Mouse (Mus musculus) cerebellum, adult 11 months (tissue): Measurements from ENCODE around the gene Opa3.
"Not testable (repeated sequence)": the region's sequence is repeated elsewhere in the genome, so short reads cannot be mapped to it uniquely, and the experiment has no call there.

Experiments
- DNase-seq: peaks from one replicate; pipeline ENCODE4 v3.0.0; 2022

The Opa3 gene

GRCm38 (mm10) chr7:19252078-19252477, 23.9 kb downstream of the Opa3 start:
- no peak for DNase-seq

DNA sequence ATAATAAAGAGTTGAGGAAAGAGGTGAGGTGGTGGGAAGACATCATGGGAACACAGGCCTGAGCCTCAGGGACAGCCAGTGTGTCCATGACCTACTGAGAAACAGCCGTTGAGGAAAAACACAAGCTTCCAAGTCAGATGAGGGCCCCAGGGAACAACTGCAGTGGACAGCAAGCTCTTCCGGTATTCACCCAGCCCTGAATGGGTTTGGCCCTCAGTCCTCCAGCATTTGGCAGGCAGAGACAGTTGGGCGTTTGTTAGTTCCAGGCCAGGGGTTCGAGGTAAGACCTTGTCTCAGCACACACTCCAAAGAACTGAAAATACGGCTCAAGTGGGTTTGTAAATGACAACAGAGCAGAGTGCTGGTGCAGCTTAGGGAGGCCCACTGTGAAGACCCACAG, 25.3 kb downstream of the Opa3 start:
- no peak for DNase-seq

GRCm38 (mm10) chr7:19255395-19255794, 27.3 kb downstream of the Opa3 start:
- DNase-seq: no peak

- no peak for DNase-seq
These were observed 28.4 kb downstream of the Opa3 start for GRCm38 (mm10) chr7:19256567-19256966.

GRCm38 (mm10) chr7:19257390-19258022, 29.4 kb downstream of the Opa3 start:
- DNase-seq: no peak

DNA sequence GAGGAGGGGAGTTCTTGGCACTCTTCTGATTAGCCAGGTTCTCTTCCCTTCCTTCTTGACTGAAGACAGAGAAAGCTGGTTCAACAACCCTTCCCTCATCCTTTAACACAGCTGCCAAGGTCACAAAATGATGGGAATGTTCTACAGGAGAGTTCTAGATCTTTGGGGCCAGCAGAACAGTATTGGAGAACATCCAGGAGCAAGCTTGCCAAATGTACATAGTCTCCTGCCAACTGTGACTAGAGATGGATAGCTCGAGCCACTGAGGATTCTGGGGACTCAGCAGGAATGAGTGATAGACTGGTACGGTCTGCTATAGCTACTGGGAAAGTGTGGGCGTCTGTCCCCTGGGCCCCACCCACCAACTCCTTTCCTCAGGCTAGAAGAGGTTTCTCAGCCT, 30.2 kb downstream of the Opa3 start:
- DNase-seq: no peak

DNA sequence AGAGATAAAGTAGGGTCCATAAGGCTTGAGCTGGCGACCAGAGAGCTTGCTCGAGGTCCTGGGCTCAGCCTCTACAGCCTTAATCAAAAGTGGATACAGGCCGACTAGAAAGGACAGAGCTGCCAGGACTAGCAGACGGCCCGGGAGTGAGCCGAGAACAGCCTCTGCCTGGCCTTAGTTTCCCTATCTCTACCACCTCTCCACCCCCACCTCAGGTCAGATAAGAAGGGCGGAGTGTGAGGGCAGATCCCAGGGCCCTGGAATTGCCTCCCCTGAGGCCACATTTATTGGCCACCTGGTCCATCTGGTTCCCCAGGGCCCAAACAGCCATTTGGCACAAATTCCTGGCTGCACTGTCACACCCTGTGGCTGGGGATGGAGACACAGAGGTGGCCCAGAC, 37.0 kb downstream of the Opa3 start:
- no peak for DNase-seq

- no peak for DNase-seq
These were observed 38.0 kb downstream of the Opa3 start for GRCm38 (mm10) chr7:19265928-19266822.

- DNase-seq: no peak
These were observed 38.9 kb downstream of the Opa3 start for GRCm38 (mm10) chr7:19267051-19267450.

GRCm38 (mm10) chr7:19268993-19269681, 41.0 kb downstream of the Opa3 start:
- no peak for DNase-seq

GRCm38 (mm10) chr7:19269721-19270441, 41.7 kb downstream of the Opa3 start:
- DNase-seq: no peak

- no peak for DNase-seq
These were observed 42.5 kb downstream of the Opa3 start for GRCm38 (mm10) chr7:19270509-19271237.

DNA sequence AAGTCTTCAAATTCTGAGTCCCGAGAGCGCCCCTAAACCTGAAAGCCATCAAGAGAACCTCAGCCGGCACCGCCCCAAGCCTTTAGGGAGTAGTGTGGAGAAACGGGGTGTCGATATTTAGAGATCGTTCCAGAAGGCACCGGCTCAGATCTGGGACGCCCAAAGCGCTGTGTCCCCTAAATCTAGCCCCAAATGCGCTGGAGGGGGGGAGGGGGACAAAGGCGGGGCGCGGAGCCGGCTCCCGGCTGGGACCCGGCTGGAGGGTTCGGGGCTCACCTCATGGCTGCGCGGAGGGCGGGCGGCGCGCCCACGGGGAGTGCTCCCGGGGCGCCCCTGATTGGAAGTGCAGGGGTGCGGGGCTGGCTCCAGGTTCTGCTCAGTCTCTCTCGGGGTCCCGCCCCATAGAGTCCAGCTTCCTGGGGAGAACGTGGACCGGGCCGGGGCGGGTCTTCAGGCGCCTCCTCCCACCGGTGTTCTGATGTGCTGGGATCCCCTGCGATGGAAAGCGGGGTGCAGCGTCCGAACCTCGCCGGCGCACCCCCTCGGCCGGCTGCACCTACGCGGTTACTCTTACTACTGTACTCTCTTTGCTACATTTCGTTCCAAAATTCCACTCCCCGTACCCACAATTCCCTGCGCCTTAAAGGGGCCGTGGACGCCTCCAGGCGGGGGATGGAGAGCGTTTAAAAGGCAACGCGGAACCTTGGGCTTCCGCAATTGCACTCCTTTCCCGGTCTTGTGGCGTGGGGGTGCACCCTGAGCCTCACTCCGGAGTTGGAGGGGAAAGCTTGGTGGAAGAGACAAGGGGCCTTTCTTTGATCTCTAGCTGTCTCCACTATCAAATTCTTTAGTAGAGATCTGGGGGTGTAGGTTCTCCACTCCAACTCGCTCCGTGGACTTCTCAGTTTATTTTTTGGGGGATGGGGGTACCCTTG, 43.4 kb downstream of the Opa3 start, which contains the start of gene Vasp:
TSS of gene Vasp (minus strand) at position 580 of the 935 bp plus-strand sequence.
- DNase-seq: peak; percentile 71

- peak; percentile 66 for DNase-seq
These were observed 44.1 kb downstream of the Opa3 start for GRCm38 (mm10) chr7:19272173-19272764.

- no peak for DNase-seq
These were observed 48.1 kb downstream of the Opa3 start for GRCm38 (mm10) chr7:19276253-19276652.

- DNase-seq: no peak
These were observed 50.9 kb downstream of the Opa3 start for GRCm38 (mm10) chr7:19279052-19279451.

- no peak for DNase-seq
These were observed 51.5 kb downstream of the Opa3 start, which contains the start of gene Ppm1n for GRCm38 (mm10) chr7:19279581-19280114. Gene Ppm1n (minus strand): TSS chr7:19280064.

DNA sequence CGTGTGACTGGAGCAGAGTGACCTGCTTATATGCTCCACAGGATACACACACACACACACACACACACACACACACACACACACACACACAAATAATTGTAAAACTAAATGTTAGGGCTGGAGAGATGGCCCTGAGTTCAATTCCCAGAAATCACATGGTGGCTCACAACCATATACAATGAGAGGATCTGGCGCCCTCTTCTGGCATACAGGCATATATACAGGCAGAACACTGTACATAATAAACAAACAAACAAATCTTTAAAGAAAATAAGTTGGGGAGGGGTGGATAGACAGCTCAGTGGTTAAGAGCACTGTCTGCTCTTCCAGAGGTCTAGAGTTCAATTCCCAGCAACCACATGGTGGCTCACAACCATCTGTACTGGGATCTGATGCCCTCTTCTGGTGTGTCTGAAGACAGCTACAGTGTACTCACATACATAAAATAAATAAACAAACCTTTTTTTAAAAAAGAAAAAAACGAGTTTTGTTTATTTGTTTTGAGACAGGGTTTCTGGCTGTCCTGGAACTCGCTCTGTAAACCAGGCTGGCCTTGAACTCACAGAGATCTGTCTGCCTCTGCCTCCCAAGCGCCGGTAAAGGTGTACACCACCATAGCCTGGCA, 53.7 kb downstream of the Opa3 start:
- DNase-seq: not testable (repeated sequence)

DNA sequence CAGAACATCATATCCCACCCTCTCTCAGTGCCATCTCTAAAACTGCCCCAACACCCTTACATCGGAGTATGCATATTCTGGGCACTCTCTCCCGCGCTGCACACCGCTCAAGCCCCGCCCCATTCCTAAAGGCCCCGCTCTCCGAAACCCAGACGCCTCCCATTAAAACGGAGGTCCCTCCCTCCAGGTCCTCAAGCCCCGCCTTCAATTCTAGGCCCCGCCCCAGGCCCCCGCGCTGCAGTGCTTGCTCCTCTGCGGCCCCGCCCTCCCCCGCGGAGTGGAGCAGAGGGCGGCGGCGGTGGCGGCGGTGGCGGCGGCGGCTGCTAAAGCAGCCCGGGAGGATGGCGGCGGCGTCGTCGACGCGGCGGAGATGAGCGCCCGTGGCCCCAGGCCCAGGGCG, 54.3 kb downstream of the Opa3 start, which contains the start of gene Rtn2:
TSS of gene Rtn2 (plus strand) at position 240 of the 400 bp plus-strand sequence.
- peak; percentile 87 for DNase-seq
